Mouse (Mus musculus): ENCODE results near the gene Mon2.

DNA sequence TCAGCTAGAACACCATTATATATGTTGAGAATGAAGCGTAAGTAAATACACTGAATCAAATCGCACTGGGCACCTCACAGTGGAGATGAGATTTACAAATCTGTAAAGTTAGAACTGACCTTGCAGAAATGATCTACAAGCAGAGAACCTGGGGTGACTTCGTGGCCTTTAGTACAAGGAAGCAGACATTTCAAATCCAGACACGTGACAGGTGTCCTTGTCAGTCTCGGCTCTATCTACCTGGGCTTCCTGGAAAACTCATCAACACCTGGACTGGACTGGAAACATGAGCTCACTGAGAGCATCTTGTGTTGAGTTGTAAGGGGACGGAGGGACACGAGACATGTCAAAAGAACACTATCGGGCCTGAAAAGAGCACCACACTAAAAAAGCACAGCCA lies 44.9 kb downstream of the Mon2 start:
- TF ChIP-seq CTCF (IDR thresholded peaks at IDR 0.05; ENCODE audit: borderline replicate concordance, extremely low read depth, insufficient read depth, insufficient read length) (no peak), POLR2A (IDR thresholded peaks at IDR 0.05; ENCODE audit: borderline replicate concordance, extremely low read depth, insufficient read depth, insufficient read length, poor library complexity, severe bottlenecking) (no peak)

All from brain, embryonic 14.5 days (tissue).